Mouse (Mus musculus) frontal cortex, postnatal 36 days (tissue): ENCODE data around the gene Prpf31.

ENCODE experiments used
- DNase-seq, 2 experiments: peaks; one replicate each; pipeline ENCODE4 v3.0.0; 2022; ENCODE audit warnings: low spot score in 2 of 2

Gene Prpf31

DNA sequence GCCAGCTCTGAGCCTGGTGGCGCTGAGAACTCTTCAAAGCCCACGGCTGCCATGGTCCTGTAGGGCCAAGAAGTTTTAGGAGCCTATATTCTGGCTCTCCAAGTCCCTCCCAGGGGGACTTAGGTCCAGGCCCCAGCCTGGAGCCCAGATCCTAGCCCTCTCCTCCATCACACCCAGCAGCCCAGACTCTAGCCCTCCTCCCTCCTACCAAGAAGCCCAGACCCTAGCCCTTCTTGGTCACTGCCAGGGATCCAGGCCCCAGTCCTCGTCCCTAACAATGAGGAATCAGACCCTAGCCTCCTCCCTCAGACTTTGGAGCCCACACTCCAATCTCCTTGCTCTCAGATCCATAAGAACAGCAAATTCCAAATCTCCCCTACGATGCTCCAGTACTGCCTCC is 755 bp upstream of the Prpf31 start:
- no peak for DNase-seq

- no peak for DNase-seq
Observed at GRCm38 (mm10) chr7:3630478-3630815, 662 bp downstream of the Prpf31 start.

- DNase-seq = no peak
Observed at GRCm38 (mm10) chr7:3643412-3643811, 13.6 kb downstream of the Prpf31 start.

DNA sequence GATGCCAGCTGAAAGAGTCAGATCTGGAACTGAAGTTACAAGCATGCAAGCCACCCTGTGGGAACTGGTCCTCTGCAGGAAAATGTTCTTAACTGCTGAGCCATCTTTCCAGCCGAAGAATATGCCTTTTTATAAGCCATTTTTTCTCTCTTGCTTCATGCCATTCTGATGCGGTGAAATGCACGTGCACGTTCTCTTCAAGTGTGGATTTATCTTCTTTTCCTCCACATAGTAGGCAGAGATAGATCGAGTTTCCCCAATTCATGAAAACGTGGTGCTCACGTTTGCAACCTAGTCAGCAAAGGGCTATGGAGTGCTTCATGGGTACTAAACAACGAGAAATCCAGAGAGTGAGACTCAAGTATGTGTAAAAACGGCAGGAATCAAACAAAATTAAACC is 14.1 kb downstream of the Prpf31 start:
- no peak for DNase-seq

- no peak for DNase-seq
Observed at GRCm38 (mm10) chr7:3644348-3644671, 14.5 kb downstream of the Prpf31 start.

GRCm38 (mm10) chr7:3644672-3645487 is 15.1 kb downstream of the Prpf31 start, which contains the start of gene Cnot3:
Gene Cnot3 (plus strand): TSS chr7:3645268.
- DNase-seq = peak; percentile 99

DNA sequence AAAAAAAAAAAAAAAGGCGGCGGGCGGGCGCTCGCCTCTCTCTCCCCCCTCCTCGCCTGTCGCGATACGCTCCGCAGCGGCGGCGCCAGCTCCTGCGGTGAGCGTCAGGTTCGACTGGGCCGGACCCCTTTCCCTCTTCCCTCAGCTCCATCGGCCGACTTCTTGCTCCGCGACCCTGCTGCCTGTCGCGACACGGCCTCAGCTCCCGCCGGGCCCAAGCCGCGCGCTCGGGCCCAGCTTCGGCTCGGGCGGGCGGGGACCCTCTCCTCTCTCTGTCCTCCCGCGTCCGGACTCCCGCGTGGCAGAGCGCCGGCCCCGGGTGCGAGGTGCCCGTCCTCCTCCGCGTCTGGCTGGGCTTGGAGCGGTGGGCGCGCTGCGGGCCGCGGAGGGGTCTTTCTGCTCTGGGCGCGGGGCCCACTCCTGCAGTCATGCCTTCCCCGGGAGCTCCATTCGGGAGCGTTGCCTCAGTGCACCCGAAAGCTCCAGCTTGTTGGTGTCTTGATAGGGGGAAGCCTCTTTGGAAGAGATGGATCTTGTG is 15.8 kb downstream of the Prpf31 start:
- DNase-seq = no peak

DNA sequence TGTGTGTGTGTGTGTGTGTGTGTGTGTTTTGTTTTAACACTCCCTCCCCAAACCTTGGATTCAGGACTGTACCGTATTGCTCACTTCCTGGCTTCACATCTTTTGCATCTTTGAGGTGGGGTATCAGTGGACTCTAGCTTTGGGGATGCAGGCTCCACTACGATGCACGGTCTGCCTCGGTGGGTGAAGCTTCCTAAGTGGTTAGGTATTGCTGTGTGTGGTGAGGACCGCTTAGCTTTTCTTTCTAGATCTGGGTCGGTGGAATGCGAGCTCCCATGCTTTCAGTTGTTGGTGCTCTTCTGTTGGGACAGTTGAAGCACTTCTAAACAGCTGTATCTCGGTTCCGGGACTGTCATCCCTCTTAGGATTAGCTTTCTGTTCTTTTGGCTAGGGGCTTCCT is 16.4 kb downstream of the Prpf31 start:
- DNase-seq = no peak

GRCm38 (mm10) chr7:3646641-3647040 is 16.9 kb downstream of the Prpf31 start:
- no peak for DNase-seq

DNA sequence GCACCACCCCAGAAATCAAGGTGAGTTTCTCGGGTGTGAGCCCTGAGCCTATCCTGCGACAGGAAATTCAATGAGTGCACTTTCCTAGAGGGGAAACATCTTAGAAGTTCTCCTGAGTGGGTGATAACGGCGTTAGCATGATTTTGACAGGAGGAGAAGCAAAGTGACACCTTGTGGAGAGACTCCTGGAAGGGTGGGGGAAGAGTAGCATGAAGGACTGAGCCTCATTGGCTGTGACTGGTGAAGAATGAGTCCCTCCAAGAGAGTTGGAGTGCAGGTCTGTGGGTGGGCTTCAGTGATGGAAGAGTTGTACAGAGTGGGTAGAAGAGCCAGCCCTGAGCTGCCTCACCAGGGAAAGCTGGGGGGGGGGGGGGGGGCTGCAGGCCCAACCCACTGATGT is 27.2 kb downstream of the Prpf31 start:
- DNase-seq = no peak

GRCm38 (mm10) chr7:3658578-3658977 is 28.8 kb downstream of the Prpf31 start:
- no peak for DNase-seq

- no peak for DNase-seq
Observed at GRCm38 (mm10) chr7:3664524-3665214, 34.9 kb downstream of the Prpf31 start.

DNA sequence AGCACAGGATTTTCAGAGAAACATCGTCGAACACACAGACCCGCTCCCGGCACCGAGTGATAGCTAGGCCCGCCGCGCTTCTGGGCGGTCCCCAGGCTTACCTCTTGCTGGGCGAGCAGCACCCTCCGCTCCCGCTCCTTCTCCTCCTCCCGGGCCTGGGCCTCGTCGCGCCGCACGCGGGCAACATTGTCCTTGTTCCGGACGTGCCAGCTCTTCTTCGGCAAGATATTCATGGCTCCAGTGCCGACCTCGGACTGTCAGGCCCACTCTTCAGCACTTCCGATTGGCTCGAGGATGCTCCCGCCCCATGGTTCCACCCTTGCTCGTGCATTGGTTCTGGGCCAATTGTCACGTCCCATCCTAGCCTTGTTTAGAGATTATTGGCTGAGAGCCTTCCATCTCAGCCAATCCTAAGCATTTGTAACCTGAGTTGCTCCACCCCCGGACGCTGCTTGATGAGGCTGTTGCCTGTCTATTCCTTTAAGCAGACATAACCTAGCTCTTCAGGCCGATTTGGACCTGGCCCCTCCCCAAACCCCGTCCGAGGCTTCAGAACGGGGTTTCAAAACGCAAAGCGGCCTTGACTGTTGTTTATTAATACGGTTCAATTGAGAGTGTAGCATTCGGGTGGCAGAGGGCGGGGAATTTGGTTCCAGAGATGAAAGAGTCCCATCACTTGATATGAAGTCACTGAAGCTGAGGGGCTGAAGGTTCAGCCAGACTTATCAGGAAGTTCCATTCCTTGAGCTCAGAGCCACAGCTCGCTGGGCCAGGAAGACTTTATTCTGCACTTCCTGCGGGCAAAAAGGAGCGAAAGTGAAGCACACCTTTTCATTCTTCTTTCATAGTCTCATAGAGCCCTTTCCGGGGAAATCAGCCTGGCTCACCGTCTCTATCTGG is 35.7 kb downstream of the Prpf31 start, which contains the start of gene Leng1:
Gene Leng1 (minus strand): TSS at position 626 of the 900 bp plus-strand sequence.
- DNase-seq = peak; percentile 96 to 98

DNA sequence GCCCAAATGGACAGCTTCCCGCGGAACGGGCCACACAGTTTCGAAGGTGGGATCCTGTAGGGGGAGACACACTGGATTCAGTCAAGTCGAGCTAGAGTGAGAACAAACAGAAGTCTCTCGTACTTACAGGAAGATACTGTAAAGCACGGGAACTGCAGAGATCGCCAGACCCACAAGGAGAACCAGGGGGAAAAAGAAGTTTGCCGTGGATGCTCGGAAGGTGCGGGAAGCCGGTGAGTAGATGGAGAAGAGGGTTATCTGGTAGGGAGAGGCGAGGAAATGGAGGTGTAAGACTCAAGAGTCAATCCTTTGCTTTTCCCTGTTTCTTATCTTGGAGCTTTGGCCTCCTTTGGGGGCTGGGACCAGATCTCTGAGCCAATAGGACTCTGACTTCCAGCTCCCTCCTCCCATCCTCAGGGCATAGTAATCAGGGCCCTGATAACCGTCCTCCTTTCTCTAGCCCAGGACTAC is 37.2 kb downstream of the Prpf31 start:
- no peak for DNase-seq

DNA sequence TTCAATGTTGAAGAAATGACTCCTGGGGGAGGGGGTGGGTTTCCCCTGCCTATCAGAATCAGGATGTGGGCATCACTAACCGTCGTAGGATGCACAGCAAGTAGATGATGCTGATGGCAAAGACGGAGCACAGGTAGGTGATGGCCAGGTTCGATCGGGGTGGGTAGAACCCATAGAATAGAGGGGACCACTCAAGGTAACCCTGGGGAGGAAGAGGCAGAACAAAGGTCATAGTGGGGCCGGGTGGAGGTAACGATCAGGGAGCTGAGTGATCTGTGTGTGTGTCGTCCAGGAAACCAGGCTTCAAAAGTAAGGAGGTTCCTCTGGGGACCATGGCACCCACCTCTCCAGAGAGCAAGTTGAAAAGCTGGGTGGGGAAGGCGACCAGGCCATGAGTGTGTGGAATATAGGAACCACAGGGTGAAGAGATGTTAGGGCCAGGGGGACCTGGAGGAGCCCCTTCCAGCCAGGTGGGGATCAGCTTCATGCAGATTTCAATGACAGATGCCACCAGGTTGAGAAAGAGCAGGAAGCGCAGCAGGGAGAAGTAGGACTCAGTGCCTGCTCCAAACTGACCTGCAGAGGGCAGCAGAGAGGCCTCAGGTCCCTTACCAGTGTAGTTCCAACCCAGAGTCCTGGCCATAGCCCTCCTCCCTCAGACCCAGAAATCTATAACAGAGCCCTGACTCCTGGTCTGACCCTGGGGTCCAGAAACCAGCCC is 44.9 kb downstream of the Prpf31 start:
- DNase-seq = peak; percentile 74 to 85

DNA sequence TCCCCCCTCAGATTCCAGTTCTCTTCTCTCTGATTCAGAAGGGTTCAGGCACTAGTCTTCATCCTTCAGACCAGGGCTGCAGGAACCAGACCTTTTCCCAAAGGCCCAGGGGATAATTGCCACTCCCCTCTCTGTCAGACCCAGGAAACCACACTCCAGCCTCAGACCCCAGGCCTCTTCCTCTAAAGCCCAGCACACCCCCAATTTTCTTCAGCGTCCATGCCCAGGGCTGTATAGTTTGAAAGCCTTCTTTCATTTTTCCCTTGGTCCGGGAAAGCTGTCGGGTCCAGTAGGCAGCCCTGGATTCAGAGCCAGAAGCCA is 45.4 kb downstream of the Prpf31 start:
- no peak for DNase-seq

DNA sequence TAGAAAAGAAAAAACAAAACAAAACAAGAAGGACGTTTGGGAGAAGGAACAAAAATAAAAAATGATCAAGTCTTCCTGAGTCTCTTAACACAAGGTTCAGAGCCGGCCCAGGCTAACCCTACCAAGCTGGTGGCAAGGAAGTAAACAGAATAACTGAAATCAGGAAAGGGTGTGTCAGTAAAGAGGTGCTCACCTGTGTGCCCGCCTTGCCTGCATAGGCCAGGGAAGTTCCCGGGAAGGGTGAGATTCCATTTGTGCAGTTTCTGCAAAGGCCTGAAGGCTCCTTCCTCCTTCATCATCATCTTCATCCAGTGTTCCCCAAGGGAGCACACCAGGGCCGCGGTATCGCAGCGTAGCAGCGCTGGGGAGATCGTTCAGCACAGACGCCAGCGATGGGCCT is 46.6 kb downstream of the Prpf31 start:
- DNase-seq = no peak

DNA sequence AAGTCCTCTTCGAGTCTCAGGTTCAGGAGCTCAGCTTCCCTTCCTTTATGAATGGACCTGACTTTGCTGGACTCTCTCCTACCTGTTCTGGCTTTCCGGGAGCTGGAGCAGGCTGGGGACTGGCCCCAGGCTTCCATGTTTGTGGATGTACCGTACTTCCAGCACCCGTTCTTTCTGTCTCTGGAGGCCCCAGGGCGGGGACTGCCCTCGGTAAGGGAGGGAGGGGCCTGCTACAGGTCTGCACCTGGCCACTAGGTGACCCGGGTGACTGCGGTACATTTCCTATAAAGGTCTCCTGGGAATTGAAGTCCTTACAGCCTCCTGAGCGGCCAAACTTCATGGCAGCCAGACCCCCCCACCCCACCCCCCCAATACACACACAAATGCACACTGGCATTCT is 47.6 kb downstream of the Prpf31 start, which contains the start of gene Tmc4:
Gene Tmc4 (minus strand): TSS at position 212 of the 400 bp plus-strand sequence.
- no peak for DNase-seq

DNA sequence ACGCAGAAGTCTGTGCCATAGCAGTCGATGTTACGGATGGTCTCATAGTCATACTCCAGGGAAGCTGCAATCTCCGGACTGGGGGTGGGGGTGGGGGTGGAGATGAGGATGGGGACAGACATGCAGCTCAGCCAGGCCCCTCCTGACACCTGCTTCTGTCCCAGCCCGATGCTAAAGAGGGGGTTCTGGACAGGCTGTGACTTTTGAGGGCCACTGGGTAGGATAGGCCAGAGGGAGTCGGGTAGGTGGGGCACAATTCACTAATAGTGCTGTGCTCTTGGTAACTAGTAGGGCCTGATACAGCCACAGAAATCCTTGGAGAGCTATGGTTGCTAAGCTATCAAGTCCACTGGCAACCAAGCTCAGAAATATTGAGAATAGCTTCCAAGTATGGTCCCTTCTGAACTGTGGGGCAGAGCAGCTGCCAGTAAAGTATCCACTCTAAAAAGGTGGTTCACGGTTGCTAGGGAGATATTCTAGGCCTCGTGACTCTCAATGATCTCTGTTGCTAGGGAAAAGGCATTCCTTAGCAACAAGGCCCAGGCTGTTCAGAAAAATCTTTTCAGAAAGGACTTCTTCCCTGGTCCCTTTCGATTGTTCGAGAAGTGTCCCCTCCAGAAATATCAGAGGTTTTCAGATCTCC is 54.2 kb downstream of the Prpf31 start:
- peak in 1 of 2 experiments; percentile 35 for DNase-seq

DNA sequence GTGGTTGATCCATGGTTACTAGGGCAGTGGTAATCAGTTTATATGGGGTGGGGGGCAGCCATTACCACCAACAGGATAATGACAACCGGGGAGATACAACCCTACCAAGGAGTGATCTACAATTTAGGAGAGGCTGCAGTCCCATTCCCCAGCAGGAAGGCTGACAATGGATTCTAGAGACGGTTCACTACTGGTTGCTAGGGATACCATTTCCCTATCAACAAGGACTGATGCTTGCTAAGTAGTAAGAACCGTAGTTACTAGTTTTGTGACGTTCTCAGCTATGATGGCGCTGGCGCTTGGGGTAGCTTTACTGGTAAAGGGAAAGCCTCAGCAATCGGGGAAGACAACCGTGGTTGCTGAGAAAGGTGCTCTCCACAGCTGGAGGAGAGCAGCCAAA is 54.9 kb downstream of the Prpf31 start:
- DNase-seq = no peak
